Mouse (Mus musculus) layer of hippocampus, adult 18-20 months (tissue): ENCODE measurements around the gene Serpina3a. TPM values are rescaled to one million over a fixed set of nuclear protein-coding genes. Genes with fewer than 3 reads are reported as not detected.

Experiments used
- DNase-seq, 2 experiments: peaks; one replicate each; pipeline ENCODE4 v3.0.0; 2022; ENCODE audit warnings: low spot score in 2 of 2
- total RNA-seq, 2 experiments: library from RNA; stranded (reverse); gene quantifications; 2 replicates each; pipeline ENCODE4 v1.2.3; 2021

Gene Serpina3a
- total RNA-seq, 2 experiments from 2014 or later = not detected

- no peak for DNase-seq
These were observed 29.0 kb downstream of the Serpina3a start for GRCm38 (mm10) chr12:104141506-104141905.

- DNase-seq = no peak
These were observed 29.9 kb downstream of the Serpina3a start for GRCm38 (mm10) chr12:104142427-104142826.

GRCm38 (mm10) chr12:104143286-104143685 is 30.8 kb downstream of the Serpina3a start:
- DNase-seq = no peak

GRCm38 (mm10) chr12:104145571-104145970 is 33.0 kb downstream of the Serpina3a start:
- DNase-seq = no peak

GRCm38 (mm10) chr12:104151989-104152388 is 39.5 kb downstream of the Serpina3a start:
- DNase-seq = peak; percentile 22 to 62

- no peak for DNase-seq
These were observed 40.6 kb downstream of the Serpina3a start for GRCm38 (mm10) chr12:104153041-104153645.

GRCm38 (mm10) chr12:104153656-104154055 is 41.1 kb downstream of the Serpina3a start, which contains the start of gene Serpina3c:
Serpina3c (minus strand) TSS chr12:104153870.
- no peak for DNase-seq

Other genes with a start within 250 kb of the Serpina3a start
- gene Serpina1a, start 249.2 kb upstream of the Serpina3a start, total RNA-seq = not detected
- gene Serpina1c, start 207.8 kb upstream of the Serpina3a start, total RNA-seq = not detected
- not detected for gene Serpina1e, start 153.7 kb upstream of the Serpina3a start, total RNA-seq
- gene Serpina11, start 122.8 kb upstream of the Serpina3a start, total RNA-seq = not detected
- under 1 TPM in 1 of 2 experiments, not detected in 1; 0.32 TPM for gene Serpina9, start 99.0 kb upstream of the Serpina3a start, total RNA-seq
- gene Serpina12, start 68.3 kb upstream of the Serpina3a start, total RNA-seq = not detected
- gene Serpina5, start 11.6 kb upstream of the Serpina3a start, total RNA-seq = not detected
- not detected for gene Serpina3b, start 15.3 kb downstream of the Serpina3a start, total RNA-seq
- under 1 TPM; 0.20 to 0.37 TPM for gene Serpina3c, start 41.1 kb downstream of the Serpina3a start, total RNA-seq
- gene Serpina3f, start 101.8 kb downstream of the Serpina3a start, total RNA-seq = not detected
- 1 to 10 TPM; 2.7 to 3.5 TPM for gene Serpina3g, start 123.5 kb downstream of the Serpina3a start, total RNA-seq
- gene Serpina3i, start 150.4 kb downstream of the Serpina3a start, total RNA-seq = under 1 TPM; 0.79 to 0.84 TPM
- not detected for gene Serpina3j, start 201.8 kb downstream of the Serpina3a start, total RNA-seq
- not detected for gene Serpina3k, start 225.8 kb downstream of the Serpina3a start, total RNA-seq
- gene Serpina3m, start 225.8 kb downstream of the Serpina3a start, total RNA-seq = under 1 TPM; 0.36 to 0.37 TPM